Mouse (Mus musculus): ENCODE measurements at regions not wholly inside any gene's neighbourhood (a gene's known extent, or its start where the extent isn't known, plus 50 kb on each side); places are given as distances from the start of the nearest gene placed in this dataset.

- TF ChIP-seq CTCF (IDR thresholded peaks at IDR 0.05; ENCODE audit: low read depth, low read length) (no peak), GATA2 (IDR thresholded peaks at IDR 0.05; ENCODE audit: borderline replicate concordance, low read depth, low read length) (no peak), POLR2AphosphoS5 (IDR thresholded peaks at IDR 0.05; ENCODE audit: insufficient replicate concordance, low read depth, low read length) (no peak), GATA1 (IDR thresholded peaks at IDR 0.05; ENCODE audit: borderline replicate concordance, low read length) (no peak), TAL1 (conservative IDR thresholded peaks at IDR 0.05; ENCODE audit: low read depth, low read length) (no peak)
- H3K4me1 ChIP-seq (ENCODE audit: insufficient read depth, low read depth, low read length) = no peaks in the 10 kb centered on the region
- H3K9me3 ChIP-seq (replicated peaks) = no peaks in the 10 kb centered on the region
- no peak overlapping the region for H3K4me3 ChIP-seq (ENCODE audit: low read depth, low read length)
- no peak for ATAC-seq (ENCODE audit: extremely low read depth, insufficient number of reproducible peaks, low FRiP score, poor library complexity, severe bottlenecking)
- DNase-seq (ENCODE audit: low spot score) = no peak
- no peaks in the 10 kb centered on the region for H3K36me3 ChIP-seq (replicated peaks)
- H3K27me3 ChIP-seq (ENCODE audit: insufficient read depth, low read length) = peaks cover 5% of the 10 kb centered on the region; the same call in 1 of the 2 replicates
These were observed 59.8 kb upstream of the Osmr start for GRCm38 (mm10) chr15:6934564-6934980.

- Histone ChIP-seq H3K4me3 (ENCODE audit: low read depth, low read length) (no peak overlapping the region), H3K36me3 (replicated peaks) (no peaks in the 10 kb centered on the region), H3K4me1 (ENCODE audit: insufficient read depth, low read depth, low read length) (no peaks in the 10 kb centered on the region), H3K27me3 (ENCODE audit: insufficient read depth, low read length) (peaks cover 2% of the 10 kb centered on the region; the same call in 1 of the 2 replicates), H3K9me3 (replicated peaks) (no peaks in the 10 kb centered on the region)
- TF ChIP-seq POLR2AphosphoS5 (IDR thresholded peaks at IDR 0.05; ENCODE audit: insufficient replicate concordance, low read depth, low read length) = no peak
- TF ChIP-seq GATA2 (IDR thresholded peaks at IDR 0.05; ENCODE audit: borderline replicate concordance, low read depth, low read length) = no peak
- no peak for TF ChIP-seq CTCF (IDR thresholded peaks at IDR 0.05; ENCODE audit: low read depth, low read length)
- no peak for TF ChIP-seq GATA1 (IDR thresholded peaks at IDR 0.05; ENCODE audit: borderline replicate concordance, low read length)
- TF ChIP-seq TAL1 (conservative IDR thresholded peaks at IDR 0.05; ENCODE audit: low read depth, low read length) = no peak
- ATAC-seq (ENCODE audit: extremely low read depth, insufficient number of reproducible peaks, low FRiP score, poor library complexity, severe bottlenecking) = no peak
- DNase-seq (ENCODE audit: low spot score) = no peak
These were observed 66.7 kb upstream of the Osmr start for GRCm38 (mm10) chr15:6941491-6941890.

- no peaks in the 10 kb centered on the region for H3K4me1 ChIP-seq (ENCODE audit: insufficient read depth, low read depth, low read length)
- H3K36me3 ChIP-seq (replicated peaks) = no peaks in the 10 kb centered on the region
- H3K9me3 ChIP-seq (replicated peaks) = no peaks in the 10 kb centered on the region
- DNase-seq (ENCODE audit: low spot score) (no peak), ATAC-seq (ENCODE audit: extremely low read depth, insufficient number of reproducible peaks, low FRiP score, poor library complexity, severe bottlenecking) (no peak)
- TF ChIP-seq CTCF (IDR thresholded peaks at IDR 0.05; ENCODE audit: low read depth, low read length) = no peak
- TF ChIP-seq TAL1 (conservative IDR thresholded peaks at IDR 0.05; ENCODE audit: low read depth, low read length) = no peak
- no peak for TF ChIP-seq GATA1 (IDR thresholded peaks at IDR 0.05; ENCODE audit: borderline replicate concordance, low read length)
- TF ChIP-seq POLR2AphosphoS5 (IDR thresholded peaks at IDR 0.05; ENCODE audit: insufficient replicate concordance, low read depth, low read length) = no peak
- no peak for TF ChIP-seq GATA2 (IDR thresholded peaks at IDR 0.05; ENCODE audit: borderline replicate concordance, low read depth, low read length)
- H3K4me3 ChIP-seq (ENCODE audit: low read depth, low read length) = no peak overlapping the region
- peaks cover 3% of the 10 kb centered on the region for H3K27me3 ChIP-seq (ENCODE audit: insufficient read depth, low read length)
These were observed 74.5 kb upstream of the Osmr start for GRCm38 (mm10) chr15:6949236-6949635.

- Histone ChIP-seq H3K4me1 (ENCODE audit: insufficient read depth, low read depth, low read length) (no peaks in the 10 kb centered on the region), H3K27me3 (ENCODE audit: insufficient read depth, low read length) (peaks cover 3% of the 10 kb centered on the region), H3K4me3 (ENCODE audit: low read depth, low read length) (no peak overlapping the region), H3K36me3 (replicated peaks) (no peaks in the 10 kb centered on the region), H3K9me3 (replicated peaks) (no peaks in the 10 kb centered on the region)
- no peak for TF ChIP-seq POLR2AphosphoS5 (IDR thresholded peaks at IDR 0.05; ENCODE audit: insufficient replicate concordance, low read depth, low read length)
- no peak for TF ChIP-seq GATA1 (IDR thresholded peaks at IDR 0.05; ENCODE audit: borderline replicate concordance, low read length)
- TF ChIP-seq GATA2 (IDR thresholded peaks at IDR 0.05; ENCODE audit: borderline replicate concordance, low read depth, low read length) = no peak
- no peak for TF ChIP-seq CTCF (IDR thresholded peaks at IDR 0.05; ENCODE audit: low read depth, low read length)
- TF ChIP-seq TAL1 (conservative IDR thresholded peaks at IDR 0.05; ENCODE audit: low read depth, low read length) = no peak
- no peak for DNase-seq (ENCODE audit: low spot score)
- no peak for ATAC-seq (ENCODE audit: extremely low read depth, insufficient number of reproducible peaks, low FRiP score, poor library complexity, severe bottlenecking)
These were observed 74.9 kb upstream of the Osmr start for GRCm38 (mm10) chr15:6949686-6950085.

GRCm38 (mm10) chr15:6950503-6950902 lies 75.7 kb upstream of the Osmr start:
- H3K4me3 ChIP-seq (ENCODE audit: low read depth, low read length) = no peak overlapping the region
- H3K27me3 ChIP-seq (ENCODE audit: insufficient read depth, low read length) = peaks cover 3% of the 10 kb centered on the region
- H3K36me3 ChIP-seq (replicated peaks) = no peaks in the 10 kb centered on the region
- H3K9me3 ChIP-seq (replicated peaks) = no peaks in the 10 kb centered on the region
- no peaks in the 10 kb centered on the region for H3K4me1 ChIP-seq (ENCODE audit: insufficient read depth, low read depth, low read length)
- DNase-seq (ENCODE audit: low spot score) (no peak), ATAC-seq (ENCODE audit: extremely low read depth, insufficient number of reproducible peaks, low FRiP score, poor library complexity, severe bottlenecking) (no peak)
- TF ChIP-seq POLR2AphosphoS5 (IDR thresholded peaks at IDR 0.05; ENCODE audit: insufficient replicate concordance, low read depth, low read length) (no peak), CTCF (IDR thresholded peaks at IDR 0.05; ENCODE audit: low read depth, low read length) (no peak), TAL1 (conservative IDR thresholded peaks at IDR 0.05; ENCODE audit: low read depth, low read length) (no peak), GATA2 (IDR thresholded peaks at IDR 0.05; ENCODE audit: borderline replicate concordance, low read depth, low read length) (no peak), GATA1 (IDR thresholded peaks at IDR 0.05; ENCODE audit: borderline replicate concordance, low read length) (no peak)

GRCm38 (mm10) chr15:6953556-6953955 lies 78.8 kb upstream of the Osmr start:
- TF ChIP-seq CTCF (IDR thresholded peaks at IDR 0.05; ENCODE audit: low read depth, low read length) (no peak), GATA1 (IDR thresholded peaks at IDR 0.05; ENCODE audit: borderline replicate concordance, low read length) (no peak), GATA2 (IDR thresholded peaks at IDR 0.05; ENCODE audit: borderline replicate concordance, low read depth, low read length) (no peak), POLR2AphosphoS5 (IDR thresholded peaks at IDR 0.05; ENCODE audit: insufficient replicate concordance, low read depth, low read length) (no peak), TAL1 (conservative IDR thresholded peaks at IDR 0.05; ENCODE audit: low read depth, low read length) (no peak)
- Histone ChIP-seq H3K36me3 (replicated peaks) (no peaks in the 10 kb centered on the region), H3K4me1 (ENCODE audit: insufficient read depth, low read depth, low read length) (no peaks in the 10 kb centered on the region), H3K9me3 (replicated peaks) (no peaks in the 10 kb centered on the region), H3K4me3 (ENCODE audit: low read depth, low read length) (no peak overlapping the region), H3K27me3 (ENCODE audit: insufficient read depth, low read length) (peaks cover 3% of the 10 kb centered on the region)
- ATAC-seq (ENCODE audit: extremely low read depth, insufficient number of reproducible peaks, low FRiP score, poor library complexity, severe bottlenecking) (no peak), DNase-seq (ENCODE audit: low spot score) (no peak)
